Comparison of ENCODE assay signal across 19 mouse cellular contexts in the genomic region with DNA sequence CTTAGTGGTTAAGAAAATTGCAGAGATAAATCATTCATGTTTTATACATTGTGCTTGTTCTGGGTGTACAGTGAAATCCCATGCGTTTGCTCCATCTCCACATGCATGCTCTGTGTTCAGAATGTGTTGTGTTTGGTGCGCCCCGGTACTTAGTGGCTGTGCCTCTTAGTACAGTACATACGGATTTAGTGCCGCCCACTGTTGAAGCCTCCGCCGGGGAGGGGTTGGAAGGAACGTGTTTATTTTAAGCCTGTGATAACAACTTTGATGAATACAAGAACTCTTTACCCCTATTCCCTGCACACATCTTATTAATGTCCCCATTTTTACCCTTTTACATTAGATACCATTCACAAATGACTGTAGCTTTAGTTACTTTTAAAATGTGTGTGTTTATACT. TPM values are rescaled to one million over a fixed set of nuclear protein-coding genes. Genes with fewer than 3 reads are reported as not detected.
A peak's percentile ranks its signal among the peaks of the same experiment; 100 is the strongest.
DNase-seq lines count a peak whose midpoint lies in the region; ATAC-seq and TF ChIP-seq lines count a peak whose summit lies in the region.
"Had no signal": no experiment of that assay in that cellular context is flagged by ENCODE, and none has a peak within 500 bp of the region (broad histone marks: within the 10 kb centered on the region; RNA-seq: fewer than 3 reads in every experiment).

No protein-coding gene starts in this region.

- no peaks in the 10 kb centered on the region for H3K9me3 ChIP-seq in heart, embryonic 11.5 days (replicated peaks; ENCODE audit: control insufficient read depth, low read length)
- no peaks in the 10 kb centered on the region for H3K9me3 ChIP-seq in midbrain, embryonic 11.5 days (ENCODE audit: control insufficient read depth, low read length)
- no peaks in the 10 kb centered on the region for H3K9me3 ChIP-seq in midbrain, embryonic 16.5 days (replicated peaks; ENCODE audit: control insufficient read depth, low read length, poor library complexity, severe bottlenecking)
- H3K9me3 ChIP-seq: embryonic facial prominence, embryonic 15.5 days; heart, embryonic 15.5 days; liver, embryonic 13.5 days; midbrain, embryonic 15.5 days had no signal

- DNase-seq in heart, adult 8-10 months (ENCODE audit: low spot score): peak; percentile 2
- DNase-seq in layer of hippocampus, adult 2 months (ENCODE audit: low spot score in 2 of 2): peak in 1 of 2 experiments; percentile 36
- no peak for DNase-seq in layer of hippocampus, postnatal 10 days (ENCODE audit: low spot score in 2 of 2)
- peak; percentile 59 for DNase-seq in midbrain, embryonic 11.5 days (ENCODE audit: low spot score, missing footprints)
- peak; percentile 11 to 26 for DNase-seq in layer of hippocampus, postnatal 36 days
- DNase-seq: adrenal gland, postnatal 25 days; cerebellum, adult 9-11 months; gastrocnemius, adult 2 months; kidney, adult 18-20 months; kidney, postnatal 14 days; liver, embryonic 13.5 days; thymus, postnatal 36 days had no signal

- no peak for ATAC-seq in heart, embryonic 11.5 days (replicated peaks; ENCODE audit: insufficient number of reproducible peaks, low FRiP score, low TSS enrichment)
- ATAC-seq in midbrain, embryonic 11.5 days (ENCODE audit: low FRiP score): no peak
- no peak for ATAC-seq in midbrain, embryonic 16.5 days
- ATAC-seq: activated CD4-positive, CD25-positive, alpha-beta regulatory T cell, adult 4 months; hindbrain, postnatal 0 days; midbrain, embryonic 15.5 days had no signal

- no peak overlapping the region for H3K4me3 ChIP-seq in heart, embryonic 11.5 days (ENCODE audit: low read depth, low read length)
- no peak overlapping the region for H3K4me3 ChIP-seq in layer of hippocampus, adult 2 months
- H3K4me3 ChIP-seq in midbrain, embryonic 11.5 days (ENCODE audit: low read depth, low read length): no peak overlapping the region
- H3K4me3 ChIP-seq in midbrain, embryonic 16.5 days (ENCODE audit: low read depth, low read length): no peak overlapping the region
- H3K4me3 ChIP-seq: embryonic facial prominence, embryonic 15.5 days; gastrocnemius, adult 2 months; heart, embryonic 15.5 days; liver, embryonic 13.5 days; midbrain, embryonic 15.5 days had no signal

- TF ChIP-seq CTCF in layer of hippocampus, adult 2 months (conservative IDR thresholded peaks at IDR 0.05): no peak; the same call in 1 of the 2 replicates

- no peak overlapping the region for H3K27ac ChIP-seq in heart, embryonic 11.5 days (ENCODE audit: low read depth, low read length)
- peak overlapping the region; percentile 36; the same call in 1 of the 2 replicates for H3K27ac ChIP-seq in layer of hippocampus, adult 2 months
- no peak overlapping the region for H3K27ac ChIP-seq in midbrain, embryonic 11.5 days (ENCODE audit: low read depth, low read length)
- H3K27ac ChIP-seq in midbrain, embryonic 16.5 days (ENCODE audit: low read length): no peak overlapping the region
- H3K27ac ChIP-seq: embryonic facial prominence, embryonic 15.5 days; gastrocnemius, adult 2 months; heart, embryonic 15.5 days; hindbrain, postnatal 0 days; liver, embryonic 13.5 days; midbrain, embryonic 15.5 days had no signal

- 37% methylated on average over 8 of the region's 8 CpGs for WGBS in heart, embryonic 11.5 days (ENCODE audit: insufficient replicate concordance)
- 86% methylated on average over 8 of the region's 8 CpGs for WGBS in midbrain, embryonic 11.5 days
- 79% methylated on average over 8 of the region's 8 CpGs for WGBS in midbrain, embryonic 16.5 days

- no peak overlapping the region for H3K4me2 ChIP-seq in heart, embryonic 11.5 days
- no peak overlapping the region for H3K4me2 ChIP-seq in midbrain, embryonic 11.5 days
- no peak overlapping the region for H3K4me2 ChIP-seq in midbrain, embryonic 16.5 days (ENCODE audit: low read length)
- H3K4me2 ChIP-seq: embryonic facial prominence, embryonic 15.5 days; liver, embryonic 13.5 days; midbrain, embryonic 15.5 days had no signal

- no peaks in the 10 kb centered on the region for H3K27me3 ChIP-seq in heart, embryonic 11.5 days (ENCODE audit: control insufficient read depth, insufficient read depth, low read length)
- no peaks in the 10 kb centered on the region for H3K27me3 ChIP-seq in midbrain, embryonic 11.5 days (ENCODE audit: control insufficient read depth, insufficient read depth, low read length)
- H3K27me3 ChIP-seq in midbrain, embryonic 16.5 days (ENCODE audit: control insufficient read depth, insufficient read depth, low read depth, low read length): no peaks in the 10 kb centered on the region
- H3K27me3 ChIP-seq: embryonic facial prominence, embryonic 15.5 days; heart, embryonic 15.5 days; liver, embryonic 13.5 days; midbrain, embryonic 15.5 days had no signal

- H3K9ac ChIP-seq in heart, embryonic 11.5 days (ENCODE audit: low read depth, low read length): no peak overlapping the region
- no peak overlapping the region for H3K9ac ChIP-seq in midbrain, embryonic 11.5 days (ENCODE audit: low read length)
- H3K9ac ChIP-seq in midbrain, embryonic 16.5 days (ENCODE audit: low read depth, low read length): no peak overlapping the region
- H3K9ac ChIP-seq: embryonic facial prominence, embryonic 15.5 days; heart, embryonic 15.5 days; liver, embryonic 13.5 days; midbrain, embryonic 15.5 days had no signal

- H3K36me3 ChIP-seq in heart, embryonic 11.5 days (ENCODE audit: control insufficient read depth, insufficient read depth, low read length): no peaks in the 10 kb centered on the region
- H3K36me3 ChIP-seq in midbrain, embryonic 11.5 days (ENCODE audit: control insufficient read depth, insufficient read depth, low read length): no peaks in the 10 kb centered on the region
- no peaks in the 10 kb centered on the region for H3K36me3 ChIP-seq in midbrain, embryonic 16.5 days (ENCODE audit: control insufficient read depth, insufficient read depth, low read length)
- H3K36me3 ChIP-seq: embryonic facial prominence, embryonic 15.5 days; heart, embryonic 15.5 days; liver, embryonic 13.5 days; midbrain, embryonic 15.5 days had no signal

- H3K4me1 ChIP-seq in heart, embryonic 11.5 days (ENCODE audit: control insufficient read depth, insufficient read depth, low read length): peaks cover 7% of the 10 kb centered on the region; the same call in 1 of the 2 replicates
- H3K4me1 ChIP-seq in midbrain, embryonic 11.5 days (ENCODE audit: control insufficient read depth, insufficient read depth, low read length): no peaks in the 10 kb centered on the region
- no peaks in the 10 kb centered on the region for H3K4me1 ChIP-seq in midbrain, embryonic 16.5 days (ENCODE audit: control insufficient read depth, insufficient read depth, low read length)
- H3K4me1 ChIP-seq: embryonic facial prominence, embryonic 15.5 days; liver, embryonic 13.5 days; midbrain, embryonic 15.5 days had no signal

RNA-seq across cellular contexts. Expression of gene Cep112, which starts 39.1 kb away (rescaled TPM):
- total RNA-seq in heart, adult 8-10 months (2022): 10 to 100 TPM in 3 of 4 experiments, 1 to 10 TPM in 1; 9.3 to 12.4 (median 11.4) TPM
- 9.8 and 11.8 TPM in 2 replicates for polyA plus RNA-seq in heart, embryonic 11.5 days (2014; fragmentation: Nextera tagmentation; extraction: Ambion mirVana)
- 10 to 100 TPM; 21.0 to 23.1 TPM for total RNA-seq in layer of hippocampus, adult 2 months (2021)
- total RNA-seq in layer of hippocampus, postnatal 10 days (2021): 10 to 100 TPM; 16.1 to 19.6 TPM
- 21.3 and 28.5 TPM in 2 replicates for polyA plus RNA-seq in midbrain, embryonic 11.5 days (2014; fragmentation: Nextera tagmentation; extraction: Ambion mirVana)
- polyA plus RNA-seq in midbrain, embryonic 16.5 days (2015; fragmentation: Nextera tagmentation; extraction: Ambion mirVana): 28.6 and 31.1 TPM in 2 replicates
- 10 to 100 TPM; 22.4 to 27.4 TPM for total RNA-seq in layer of hippocampus, postnatal 36 days (2021)

Comparison
In these comparisons a context has a peak if more than half of its experiments do, and no peak if none do; other contexts are left out.
1. DNase-seq: peak in heart, adult 8-10 months (single experiment), midbrain, embryonic 11.5 days (single experiment) and layer of hippocampus, postnatal 36 days (2 of 2); none in layer of hippocampus, postnatal 10 days (0 of 2).